Mouse (Mus musculus) embryonic facial prominence, embryonic 11.5 days (tissue): ENCODE results near the gene Tnfrsf1a. TPM values are rescaled to one million over a fixed set of nuclear protein-coding genes. Genes with fewer than 3 reads are reported as not detected.

Experiments
- ATAC-seq: fragments of 200-750 bp; cut with Nextera tagmentation; replicated peaks from 2 replicates; pipeline ENCODE4 v1.8.0; 2017; ENCODE audit warnings: low read depth; ENCODE audit not compliant: insufficient number of reproducible peaks, low FRiP score, low TSS enrichment
- DNase-seq: peaks from one replicate; pipeline ENCODE4 v3.0.0-alpha.2; 2015; ENCODE audit warnings: low spot score
- H3K27ac ChIP-seq: fragments of 300-500 bp; sonication (generic); replicated peaks from 2 replicates; pipeline ENCODE4 v1.5.1; 2014; ENCODE audit warnings: mild to moderate bottlenecking, low read depth, low read length, control low read depth
- H3K27me3 ChIP-seq: fragments of 300-500 bp; sonication (generic); 2 replicates; pipeline ENCODE4 v1.6.1; 2014; ENCODE audit warnings: mild to moderate bottlenecking, low read length, moderate library complexity, mixed read lengths; ENCODE audit not compliant: control insufficient read depth, insufficient read depth
- H3K36me3 ChIP-seq: fragments of 300-500 bp; sonication (generic); replicated peaks from 2 replicates; pipeline ENCODE4 v1.6.1; 2014; ENCODE audit warnings: low read depth, mild to moderate bottlenecking, low read length, moderate library complexity, mixed read lengths; ENCODE audit not compliant: control insufficient read depth, insufficient read depth
- H3K4me1 ChIP-seq: fragments of 300-500 bp; sonication (generic); 2 replicates; pipeline ENCODE4 v1.6.1; 2014; ENCODE audit warnings: low read length, mixed read lengths; ENCODE audit not compliant: control insufficient read depth, insufficient read depth
- H3K4me2 ChIP-seq: fragments of 300-500 bp; sonication (generic); 2 replicates; pipeline ENCODE4 v1.6.1; 2014; ENCODE audit warnings: low read depth, mild to moderate bottlenecking, control low read depth, low read length, moderate library complexity
- H3K4me3 ChIP-seq: fragments of 300-500 bp; sonication (generic); 2 replicates; pipeline ENCODE4 v1.5.1; 2014; ENCODE audit warnings: low read depth, low read length, control low read depth
- H3K9ac ChIP-seq: fragments of 300-500 bp; sonication (generic); replicated peaks from 2 replicates; pipeline ENCODE4 v1.6.1; 2014; ENCODE audit warnings: mild to moderate bottlenecking, control low read depth, low read length
- H3K9me3 ChIP-seq: fragments of 300-500 bp; sonication (generic); replicated peaks from 2 replicates; pipeline ENCODE4 v1.6.1; 2016; ENCODE audit warnings: mild to moderate bottlenecking, low read length, inconsistent platforms, mixed read lengths; ENCODE audit not compliant: control insufficient read depth
- WGBS: fragments of 180-500 bp; shearing (Covaris S2); extraction: QIAGEN DNeasy Blood & Tissue Kit; methylation state at CpG from one replicate; pipeline ENCODE4 v1.1.7; 2014; 5-methylcytosine and 5-hydroxymethylcytosine counted together
- polyA plus RNA-seq: library from polyadenylated mRNA; unstranded; fragments of >200 nt; fragmentation: Nextera tagmentation; extraction: Ambion mirVana; gene quantifications from 2 replicates; pipeline ENCODE4 v1.2.1, GENCODE M21; 2014

Gene Tnfrsf1a
- polyA plus RNA-seq, 1 experiment from 2014 or later = 39.5 TPM

DNA sequence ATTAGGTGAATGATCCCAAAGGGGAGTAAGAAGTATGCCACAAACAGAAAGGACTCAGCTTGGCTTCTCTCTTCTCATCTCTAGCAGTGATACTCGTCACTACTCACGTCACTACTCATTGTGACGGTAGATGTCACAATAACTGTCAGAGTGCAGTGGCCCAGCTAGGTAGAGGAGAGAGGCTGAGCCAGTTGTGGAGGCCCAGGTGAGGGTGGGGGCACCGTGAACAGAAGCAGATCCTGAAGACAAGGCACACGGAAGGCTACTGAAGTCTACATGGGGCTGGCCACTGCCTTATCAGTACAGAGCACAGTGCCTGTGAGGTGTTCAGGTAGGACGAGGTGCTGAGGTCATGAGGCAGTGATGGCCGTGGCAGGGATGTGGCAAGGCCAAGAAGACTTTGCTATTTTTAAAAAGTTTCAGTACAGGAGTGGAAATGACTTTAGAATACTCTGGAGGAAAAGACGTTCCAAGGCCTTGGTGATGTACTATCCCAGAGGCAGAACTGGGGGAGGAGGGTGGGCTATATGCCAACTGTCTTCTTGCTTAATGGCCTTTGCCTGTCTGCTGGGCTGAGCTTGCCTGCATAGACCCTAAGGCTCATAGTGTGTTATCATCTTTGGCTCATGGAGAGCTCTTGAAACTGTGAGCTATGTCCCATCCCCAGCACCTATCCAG, 2.3 kb downstream of the Tnfrsf1a start:
- H3K27ac ChIP-seq = no peak overlapping the region
- no peak overlapping the region for H3K9ac ChIP-seq
- H3K9me3 ChIP-seq = no peaks in the 10 kb centered on the region
- DNase-seq (no peak), ATAC-seq (no peak)
- 72% methylated on average over 8 of the region's 8 CpGs for WGBS
- H3K4me1 ChIP-seq = peaks cover 16% of the 10 kb centered on the region
- H3K27me3 ChIP-seq = no peaks in the 10 kb centered on the region
- no peaks in the 10 kb centered on the region for H3K36me3 ChIP-seq
- H3K4me3 ChIP-seq = 0 out of 2 replicates have a peak overlapping the region, but pooled peaks have one; percentile 5
- H3K4me2 ChIP-seq = no peak overlapping the region

GRCm38 (mm10) chr6:125352046-125352384, 2.9 kb downstream of the Tnfrsf1a start:
- H3K4me2 ChIP-seq = no peak overlapping the region
- no peak for ATAC-seq
- no peak overlapping the region for H3K4me3 ChIP-seq
- 62% methylated on average over 5 of the region's 5 CpGs for WGBS
- no peaks in the 10 kb centered on the region for H3K27me3 ChIP-seq
- no peak overlapping the region for H3K9ac ChIP-seq
- DNase-seq = no peak
- no peak overlapping the region for H3K27ac ChIP-seq
- H3K36me3 ChIP-seq = no peaks in the 10 kb centered on the region
- no peaks in the 10 kb centered on the region for H3K9me3 ChIP-seq
- H3K4me1 ChIP-seq = peaks cover 16% of the 10 kb centered on the region

DNA sequence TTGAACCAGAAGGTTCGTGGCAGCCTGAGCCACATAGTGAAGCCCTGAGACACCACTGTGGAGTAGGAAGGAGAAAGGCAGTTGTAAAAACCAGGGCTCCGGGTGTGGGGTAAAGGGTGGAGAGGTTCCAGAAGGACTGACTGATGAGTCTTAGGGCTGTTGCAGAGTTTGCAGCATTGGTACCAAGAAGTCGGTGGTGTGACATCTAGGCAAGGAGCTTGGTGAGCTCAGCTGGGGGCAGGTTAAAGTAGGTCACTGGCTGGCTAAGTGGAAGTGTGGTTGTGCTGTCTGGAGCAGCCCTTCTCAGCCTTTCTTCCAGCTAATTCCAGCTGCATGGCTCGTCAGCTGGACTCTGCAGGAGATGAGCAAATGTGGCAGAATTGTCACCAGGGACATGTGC, 3.6 kb downstream of the Tnfrsf1a start:
- Histone ChIP-seq H3K27me3 (no peaks in the 10 kb centered on the region), H3K4me1 (peaks cover 16% of the 10 kb centered on the region), H3K9me3 (no peaks in the 10 kb centered on the region), H3K4me3 (no peak overlapping the region), H3K36me3 (no peaks in the 10 kb centered on the region; the same call in 1 of the 2 replicates), H3K4me2 (no peak overlapping the region), H3K27ac (no peak overlapping the region), H3K9ac (no peak overlapping the region)
- WGBS = 65% methylated on average over 4 of the region's 4 CpGs
- no peak for DNase-seq
- no peak for ATAC-seq

DNA sequence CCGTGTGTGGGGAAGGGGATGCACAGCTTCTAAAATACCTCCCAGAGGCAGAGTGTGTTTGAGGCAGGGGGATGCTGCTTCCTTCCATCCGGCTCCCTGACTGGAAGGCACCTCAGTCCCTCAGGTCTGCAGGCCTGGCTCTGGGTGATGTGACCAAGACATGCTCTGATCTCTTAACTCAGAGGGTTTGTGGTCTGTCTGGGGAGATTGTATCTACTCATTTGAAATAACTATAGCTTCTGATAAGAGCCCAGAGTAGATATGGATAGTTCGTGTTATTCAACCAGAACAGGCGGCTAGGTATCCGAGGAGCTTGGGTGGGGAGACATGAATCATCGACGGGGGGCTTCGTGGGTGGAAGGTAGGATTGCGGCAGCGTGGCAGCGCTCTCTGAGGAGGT, 4.1 kb downstream of the Tnfrsf1a start:
- no peak overlapping the region for H3K27ac ChIP-seq
- H3K27me3 ChIP-seq = no peaks in the 10 kb centered on the region
- ATAC-seq = no peak
- H3K36me3 ChIP-seq = no peaks in the 10 kb centered on the region; the same call in 1 of the 2 replicates
- H3K9me3 ChIP-seq = no peaks in the 10 kb centered on the region
- peaks cover 16% of the 10 kb centered on the region for H3K4me1 ChIP-seq
- no peak for DNase-seq
- no peak overlapping the region for H3K9ac ChIP-seq
- H3K4me3 ChIP-seq = no peak overlapping the region
- 82% methylated on average over 11 of the region's 11 CpGs for WGBS
- H3K4me2 ChIP-seq = no peak overlapping the region

GRCm38 (mm10) chr6:125353655-125354054, 4.5 kb downstream of the Tnfrsf1a start:
- Histone ChIP-seq H3K27me3 (no peaks in the 10 kb centered on the region), H3K27ac (no peak overlapping the region), H3K36me3 (no peaks in the 10 kb centered on the region; the same call in 1 of the 2 replicates), H3K4me1 (peaks cover 16% of the 10 kb centered on the region), H3K4me3 (no peak overlapping the region), H3K9ac (no peak overlapping the region), H3K9me3 (no peaks in the 10 kb centered on the region), H3K4me2 (no peak overlapping the region)
- WGBS = 83% methylated on average over 4 of the region's 4 CpGs
- ATAC-seq = no peak
- DNase-seq = no peak

- H3K4me2 ChIP-seq = peak overlapping the region; percentile 6
- H3K27me3 ChIP-seq = no peaks in the 10 kb centered on the region
- 8% methylated on average over 14 of the region's 14 CpGs for WGBS
- DNase-seq (peak; percentile 43), ATAC-seq (no peak)
- H3K4me1 ChIP-seq = peaks cover 16% of the 10 kb centered on the region
- H3K4me3 ChIP-seq = no peak overlapping the region
- no peaks in the 10 kb centered on the region for H3K9me3 ChIP-seq
- no peaks in the 10 kb centered on the region; the same call in 1 of the 2 replicates for H3K36me3 ChIP-seq
- H3K9ac ChIP-seq = no peak overlapping the region
- 0 out of 2 replicates have a peak overlapping the region, but pooled peaks have one; percentile 28 for H3K27ac ChIP-seq
Measured at GRCm38 (mm10) chr6:125354352-125355151, 5.4 kb downstream of the Tnfrsf1a start.

DNA sequence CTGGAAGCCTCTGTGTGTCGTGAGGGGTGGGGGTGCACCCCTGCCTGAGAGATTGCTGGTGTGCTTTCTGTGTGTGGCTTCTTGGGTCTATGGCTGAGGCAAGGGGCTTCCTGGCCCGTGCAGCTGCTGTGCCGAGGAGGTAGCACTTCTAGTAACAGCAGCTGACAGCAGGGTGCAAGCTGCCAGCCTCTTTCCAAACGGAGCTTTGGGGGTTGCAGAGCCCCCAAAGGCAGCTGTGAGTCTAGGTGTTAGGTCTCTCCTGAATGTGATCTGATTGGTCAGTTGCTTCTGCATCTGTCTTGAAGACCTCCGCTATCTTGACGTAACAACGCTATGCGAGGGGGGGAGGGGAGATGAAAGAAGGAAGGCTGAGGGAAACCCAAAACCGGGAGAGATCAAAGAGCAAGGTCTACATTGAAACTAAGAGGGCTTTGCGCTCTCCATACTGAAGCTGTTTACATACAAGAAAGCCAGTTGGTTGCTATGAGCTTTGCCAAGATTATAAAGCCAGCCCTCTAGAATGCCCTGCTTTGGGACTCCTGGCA, 6.1 kb downstream of the Tnfrsf1a start:
- Histone ChIP-seq H3K36me3 (no peaks in the 10 kb centered on the region; the same call in 1 of the 2 replicates), H3K27me3 (no peaks in the 10 kb centered on the region), H3K9ac (no peak overlapping the region), H3K27ac (0 out of 2 replicates have a peak overlapping the region, but pooled peaks have one; percentile 28), H3K9me3 (no peaks in the 10 kb centered on the region), H3K4me1 (peaks cover 16% of the 10 kb centered on the region), H3K4me2 (peak overlapping the region; percentile 6), H3K4me3 (no peak overlapping the region)
- ATAC-seq (no peak), DNase-seq (peak; percentile 70)
- WGBS = 6% methylated on average over 10 of the region's 10 CpGs

DNA sequence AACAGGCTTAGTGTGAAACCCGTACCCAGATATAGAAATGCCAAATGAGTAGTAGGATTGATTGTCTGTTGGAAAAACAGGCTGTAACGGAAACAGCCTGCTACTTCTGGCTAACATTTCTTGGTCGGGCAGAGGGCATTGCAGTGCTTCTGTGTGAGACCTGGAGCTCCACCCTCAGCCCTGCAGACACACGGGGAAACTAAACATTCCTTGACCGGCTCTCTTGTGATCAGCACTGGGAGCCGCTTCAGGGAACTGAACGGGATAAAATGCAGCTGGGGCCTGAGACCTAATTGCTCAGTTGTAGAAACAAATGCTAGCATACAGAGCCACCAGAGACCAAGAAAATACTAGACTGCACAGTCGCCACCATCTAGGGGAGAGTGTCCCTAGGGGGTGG, 7.1 kb downstream of the Tnfrsf1a start:
- Histone ChIP-seq H3K27ac (no peak overlapping the region), H3K9me3 (no peaks in the 10 kb centered on the region), H3K36me3 (no peaks in the 10 kb centered on the region; the same call in none of the 2 replicates), H3K4me2 (no peak overlapping the region), H3K9ac (no peak overlapping the region), H3K4me3 (no peak overlapping the region), H3K27me3 (0 out of 2 replicates have a peak, but pooled peaks cover under 1% of the 10 kb centered on the region), H3K4me1 (peaks cover 16% of the 10 kb centered on the region)
- 21% methylated on average over 8 of the region's 8 CpGs for WGBS
- DNase-seq (peak; percentile 25), ATAC-seq (no peak)
